Mouse (Mus musculus) adrenal gland, adult 18-20 months (tissue): Measurements from ENCODE around the gene Slc37a1. TPM values are rescaled to one million over a fixed set of nuclear protein-coding genes. Genes with fewer than 3 reads are reported as not detected.
A peak's percentile ranks its signal among the peaks of the same experiment; 100 is the strongest.
"Not testable (repeated sequence)": the region's sequence is repeated elsewhere in the genome, so short reads cannot be mapped to it uniquely, and the experiment has no call there.

ENCODE experiments used
- DNase-seq, 2 experiments: peaks; one replicate each; pipeline ENCODE4 v3.0.0; 2021 to 2022; ENCODE audit warnings: low spot score in 2 of 2
- total RNA-seq, 2 experiments: library from RNA; stranded (reverse); gene quantifications; 1 replicate in 1 of 2; 2 replicates in 1 of 2; pipeline ENCODE4 v1.2.3; 2021

Gene Slc37a1
- total RNA-seq, 2 experiments from 2014 or later = 8.9 to 10.4 TPM

- DNase-seq = no peak
Measured at GRCm38 (mm10) chr17:31342191-31342590, 55.6 kb downstream of the Slc37a1 start.

- peak; percentile 71 to 78 for DNase-seq
Measured at GRCm38 (mm10) chr17:31344172-31344801, 57.7 kb downstream of the Slc37a1 start.

DNA sequence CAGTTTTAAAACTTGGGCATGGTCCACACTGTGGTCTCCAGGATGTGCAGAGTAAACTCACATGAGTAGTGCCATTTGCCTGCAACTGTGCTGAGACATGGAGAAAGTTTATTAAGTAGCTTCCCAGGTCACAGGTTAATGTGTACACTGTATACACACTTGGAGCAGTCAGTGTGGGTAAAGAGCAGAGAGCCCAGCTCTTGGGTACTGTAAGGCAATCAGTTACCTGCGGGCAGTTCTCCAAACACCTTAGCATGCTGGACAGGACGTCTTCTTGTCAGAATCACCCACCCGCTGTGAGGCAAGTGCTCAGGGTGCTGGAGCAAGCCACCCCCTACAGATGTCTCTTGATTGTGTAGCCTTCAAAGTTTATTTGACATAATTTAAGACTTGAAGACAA is 58.2 kb downstream of the Slc37a1 start:
- DNase-seq = no peak

DNA sequence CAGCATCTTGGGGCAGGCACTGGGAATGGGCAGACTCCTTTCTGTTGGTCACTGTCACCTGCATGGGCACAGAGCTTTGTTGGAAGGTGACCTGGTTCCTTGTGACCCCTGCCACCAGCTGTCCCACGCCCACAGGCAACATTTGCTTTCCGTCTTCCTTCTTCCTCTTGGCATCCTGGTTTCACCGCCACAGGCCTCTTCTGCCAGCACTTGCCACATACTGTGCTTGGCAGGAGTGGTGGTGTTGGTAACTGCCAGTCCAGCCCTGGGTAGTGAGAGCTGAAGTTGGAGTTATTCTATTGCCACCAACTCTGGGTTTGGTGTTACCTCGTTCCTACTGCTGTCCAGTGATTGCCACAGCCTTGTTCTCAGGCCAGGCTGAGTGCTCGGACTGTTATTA is 61.5 kb downstream of the Slc37a1 start:
- DNase-seq = no peak

DNA sequence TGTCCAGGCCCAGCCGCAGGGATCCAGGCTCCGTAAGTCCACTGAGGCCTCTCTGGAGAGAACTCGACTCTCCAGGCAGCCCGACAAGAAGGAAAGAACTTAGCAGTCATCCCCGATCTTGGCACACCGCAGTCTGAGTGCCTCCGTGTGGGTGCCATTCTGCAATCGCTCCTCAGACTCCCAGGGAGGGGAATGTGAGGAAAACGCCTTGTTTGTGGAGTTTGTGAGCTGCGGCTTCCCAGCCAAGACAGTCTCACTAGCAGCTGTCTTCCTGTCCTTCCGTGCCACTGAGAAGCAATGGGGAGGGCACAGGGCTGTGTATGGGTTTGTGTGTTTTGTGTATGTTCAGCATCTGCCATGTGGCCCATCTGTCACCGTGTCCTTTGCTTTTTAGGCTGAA is 62.8 kb downstream of the Slc37a1 start:
- DNase-seq = no peak

GRCm38 (mm10) chr17:31351984-31352383 is 65.4 kb downstream of the Slc37a1 start:
- no peak for DNase-seq

GRCm38 (mm10) chr17:31353255-31353654 is 66.7 kb downstream of the Slc37a1 start:
- no peak for DNase-seq

GRCm38 (mm10) chr17:31354684-31355083 is 68.1 kb downstream of the Slc37a1 start:
- DNase-seq = not testable (repeated sequence)

GRCm38 (mm10) chr17:31355792-31356502 is 69.4 kb downstream of the Slc37a1 start:
- DNase-seq = no peak

GRCm38 (mm10) chr17:31360582-31360981 is 74.0 kb downstream of the Slc37a1 start:
- no peak for DNase-seq

GRCm38 (mm10) chr17:31365586-31366166 is 79.1 kb downstream of the Slc37a1 start:
- DNase-seq = no peak

GRCm38 (mm10) chr17:31370221-31370620 is 83.6 kb downstream of the Slc37a1 start:
- DNase-seq = no peak

GRCm38 (mm10) chr17:31370931-31371330 is 84.3 kb downstream of the Slc37a1 start:
- no peak for DNase-seq

DNA sequence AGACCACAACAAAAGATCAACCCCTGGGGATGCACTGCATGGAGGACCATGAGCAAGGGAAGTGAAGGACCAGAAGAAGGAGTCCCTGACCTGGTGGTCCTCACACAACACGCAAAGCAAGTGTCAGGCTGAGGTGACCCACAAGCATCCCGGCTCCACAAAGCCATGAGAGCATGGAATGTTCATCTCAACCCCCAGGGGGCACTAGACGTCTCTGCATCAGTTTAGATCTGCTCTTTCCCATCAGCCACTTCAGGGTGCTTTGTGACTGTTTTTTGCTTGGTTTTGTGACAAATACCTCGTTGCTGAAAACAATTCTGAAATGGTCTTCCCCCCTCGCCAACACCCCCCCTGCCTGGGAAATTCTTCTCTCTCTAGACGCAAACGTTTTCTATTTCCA is 91.4 kb downstream of the Slc37a1 start:
- peak; percentile 32 to 54 for DNase-seq

- no peak for DNase-seq
Measured at GRCm38 (mm10) chr17:31378361-31378761, 91.8 kb downstream of the Slc37a1 start.

DNA sequence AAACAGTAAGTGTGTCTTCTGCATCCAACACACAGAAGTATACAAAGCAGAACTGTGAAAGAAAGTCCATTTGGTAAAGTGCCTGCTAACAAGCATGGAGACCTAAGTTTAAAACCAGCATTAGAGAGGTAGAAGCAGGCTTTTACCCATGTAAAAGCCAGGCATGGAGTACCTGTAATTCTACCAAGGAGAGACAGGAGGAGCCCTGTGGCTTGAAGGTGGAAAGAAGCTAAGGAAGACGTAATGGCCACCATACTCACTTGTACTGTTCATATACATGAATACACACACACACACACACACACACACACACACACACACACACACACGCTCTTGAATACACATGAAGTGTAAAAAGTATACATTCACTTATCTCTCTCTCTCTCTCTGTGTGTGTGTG is 92.5 kb downstream of the Slc37a1 start:
- no peak for DNase-seq

DNA sequence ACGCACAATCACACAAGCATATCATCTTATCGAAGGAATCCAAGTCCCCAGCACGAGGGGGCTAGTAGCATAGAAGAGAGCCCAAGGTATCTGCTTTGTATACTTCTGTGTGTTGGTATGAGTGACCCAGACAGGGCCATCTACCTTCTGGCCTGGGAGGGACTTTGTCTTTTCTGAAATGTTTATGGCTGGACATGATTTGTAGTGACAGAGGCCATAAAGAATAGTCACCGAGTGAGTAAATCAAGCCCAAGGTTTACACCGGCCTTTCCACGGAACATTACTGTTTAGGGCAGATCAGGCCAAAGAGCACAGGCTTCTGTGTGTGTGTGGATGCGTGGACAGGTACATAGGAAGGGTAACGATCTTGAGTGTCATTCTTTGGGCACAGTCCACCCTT is 93.3 kb downstream of the Slc37a1 start:
- no peak for DNase-seq

- no peak for DNase-seq
Measured at GRCm38 (mm10) chr17:31383320-31383719, 96.7 kb downstream of the Slc37a1 start.

DNA sequence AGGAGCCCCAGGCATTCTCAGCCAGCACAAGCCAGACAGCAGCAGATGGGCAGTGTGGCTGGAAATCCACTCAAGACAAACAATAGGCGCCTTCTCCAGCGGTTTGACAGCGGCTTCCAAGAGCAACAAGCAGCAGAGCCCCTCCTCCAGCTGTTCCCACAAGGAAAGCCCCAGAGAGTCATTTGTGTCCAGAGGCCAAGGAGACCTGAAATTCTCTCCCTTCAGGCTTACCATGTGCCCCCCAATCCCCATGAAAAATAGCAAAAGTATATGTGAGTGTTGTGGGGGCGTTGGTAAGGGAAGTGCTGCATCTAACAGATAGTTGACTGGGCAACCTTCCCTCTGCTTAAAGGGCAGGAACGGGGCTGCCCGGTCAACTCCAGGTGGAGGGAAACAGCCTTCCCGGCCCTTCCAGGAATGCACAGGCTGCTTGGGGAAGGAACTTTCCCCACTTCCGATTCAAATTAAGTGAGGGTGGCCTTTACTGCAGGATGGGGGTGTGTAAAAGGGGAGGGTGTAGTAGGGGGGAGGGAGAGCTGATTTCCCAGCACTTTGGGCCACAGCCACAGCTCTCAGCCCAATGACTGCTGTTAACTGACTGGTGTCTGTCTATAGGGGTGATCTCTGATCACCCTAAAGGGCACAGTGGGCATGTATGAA is 98.5 kb downstream of the Slc37a1 start:
- DNase-seq = no peak

GRCm38 (mm10) chr17:31385671-31386665 is 99.4 kb downstream of the Slc37a1 start, which contains the start of gene Pde9a:
Pde9a (plus strand) TSS chr17:31386210.
- DNase-seq = peak; percentile 36 to 55
